Mouse (Mus musculus) activated CD4-positive, CD25-positive, alpha-beta regulatory T cell, adult 4 months (primary cell): ENCODE data around the gene Sp2. TPM values are rescaled to one million over a fixed set of nuclear protein-coding genes. Genes with fewer than 3 reads are reported as not detected.

Source experiments
- ATAC-seq: one replicate; pipeline ENCODE4 v1.8.0; 2017
- polyA plus RNA-seq, 2 experiments: library from polyadenylated mRNA; unstranded; fragments of 100-300 nt; shearing (Covaris generic); gene quantifications; one replicate each; pipeline ENCODE4 v1.2.1; 2017

Gene Sp2
- polyA plus RNA-seq, 2 experiments from 2014 or later = 22.5 to 26.6 TPM

DNA sequence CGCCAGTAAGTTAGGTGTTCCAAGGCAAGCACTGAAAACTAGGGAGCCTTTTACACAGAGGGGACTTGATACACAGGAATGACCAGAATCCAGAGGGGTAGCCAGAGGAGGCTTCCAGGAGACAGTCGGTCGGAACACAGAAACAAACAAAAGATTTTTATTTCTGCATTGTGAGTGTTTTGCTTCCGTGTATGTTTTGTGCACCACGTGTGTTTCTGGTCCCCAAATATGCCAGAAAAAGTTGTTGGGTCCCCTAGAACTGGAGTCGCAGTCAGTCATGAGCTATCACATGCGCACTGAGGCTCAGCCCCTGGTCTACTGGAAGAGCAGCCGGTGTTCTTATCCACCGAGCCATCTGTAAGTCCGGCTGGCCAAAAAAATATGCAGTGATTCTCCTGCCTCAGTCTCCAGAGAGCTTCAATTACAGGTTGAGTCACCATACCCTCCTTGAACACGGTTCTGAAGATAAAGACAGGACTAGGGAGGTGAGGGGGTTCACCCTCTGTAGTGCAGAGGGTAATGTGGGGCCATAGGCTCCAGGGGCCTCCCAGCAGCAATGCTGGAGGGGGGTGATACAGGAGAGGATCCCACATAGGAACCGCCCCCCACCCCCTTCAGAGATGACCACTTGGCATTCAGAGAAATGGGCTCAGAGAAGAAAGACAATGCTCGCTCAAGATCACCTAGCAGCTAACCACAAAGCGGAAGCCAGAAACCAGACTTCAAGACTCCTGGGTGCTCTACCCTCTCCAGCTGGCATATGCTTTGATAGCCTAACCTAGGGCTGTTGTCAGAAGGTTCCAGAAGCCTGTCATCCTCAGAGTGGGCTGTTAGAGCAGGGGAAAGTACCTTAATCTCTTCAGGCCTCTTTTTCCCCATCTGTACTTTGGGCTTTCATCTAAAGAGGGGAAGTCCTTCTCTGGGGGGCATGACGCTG, 13.3 kb upstream of the Sp2 start:
- peak; percentile 95 for ATAC-seq

DNA sequence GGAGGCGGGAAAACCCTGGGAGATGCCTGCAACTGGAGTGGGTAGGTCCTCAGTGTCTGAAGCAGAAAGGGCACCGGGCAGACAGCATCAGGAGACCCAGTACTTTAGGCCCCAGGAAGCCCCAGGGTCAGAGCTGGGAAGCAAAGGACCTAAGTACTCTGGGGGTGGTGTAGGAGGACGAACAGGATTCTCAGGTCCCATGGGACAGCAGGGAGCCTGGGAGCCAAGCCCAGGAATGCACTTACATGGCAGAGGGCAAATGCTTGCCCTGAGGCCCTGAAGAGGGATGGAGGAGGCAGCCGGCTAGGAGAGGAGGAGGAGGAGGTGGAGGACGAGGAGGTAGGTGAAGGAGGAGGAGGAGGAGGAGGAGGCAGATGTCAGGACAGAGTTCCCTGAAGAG, 12.3 kb upstream of the Sp2 start:
- ATAC-seq = no peak

DNA sequence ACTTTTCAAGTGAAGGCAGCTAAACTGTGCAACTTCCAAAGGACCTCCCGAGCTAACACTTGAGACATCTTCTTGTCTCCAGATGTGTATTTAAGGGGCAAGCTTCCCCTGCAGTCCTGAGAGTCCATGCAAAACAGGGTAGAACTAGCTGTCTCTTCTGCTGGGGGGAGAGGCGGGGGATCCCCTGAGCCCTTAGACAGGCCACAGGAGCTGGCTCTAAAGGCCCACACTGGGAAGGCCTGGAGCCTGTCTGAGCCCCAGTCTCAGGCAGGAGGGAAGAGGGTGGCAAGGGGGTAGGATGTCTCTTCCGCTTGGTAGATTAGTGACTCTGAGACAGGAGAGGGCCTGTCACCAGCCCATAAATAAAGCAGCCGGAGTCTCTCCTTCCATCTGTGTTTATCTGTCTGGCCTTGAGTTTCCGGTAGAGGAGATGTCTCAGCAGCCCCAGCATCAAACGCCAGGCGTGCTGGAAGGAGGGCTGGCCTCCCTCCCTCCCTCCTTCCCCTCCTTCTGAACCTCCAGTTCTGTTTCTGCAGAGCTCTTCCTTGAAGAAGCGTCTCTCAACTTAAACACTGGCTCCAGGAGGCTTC, 10.1 kb upstream of the Sp2 start:
- ATAC-seq = no peak

DNA sequence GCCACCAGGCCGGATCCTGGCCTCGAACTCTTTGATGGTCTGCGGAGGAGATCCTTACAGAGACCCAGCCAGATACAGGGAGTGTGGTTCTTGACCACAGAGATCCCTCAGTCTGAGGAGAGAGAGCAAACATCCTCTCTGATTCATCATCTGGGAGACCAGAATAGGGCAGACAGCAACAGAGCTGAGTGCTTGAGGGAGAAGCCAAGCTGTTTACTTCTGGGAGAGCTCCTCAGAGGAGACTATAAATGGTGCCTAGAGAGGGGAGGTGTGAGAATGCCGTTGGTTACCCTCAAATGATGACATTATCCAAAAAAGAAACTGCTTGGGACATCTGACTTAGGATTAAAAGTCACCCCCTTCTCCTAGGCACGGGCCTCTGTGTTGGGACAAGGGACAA, 8.7 kb upstream of the Sp2 start:
- no peak for ATAC-seq

DNA sequence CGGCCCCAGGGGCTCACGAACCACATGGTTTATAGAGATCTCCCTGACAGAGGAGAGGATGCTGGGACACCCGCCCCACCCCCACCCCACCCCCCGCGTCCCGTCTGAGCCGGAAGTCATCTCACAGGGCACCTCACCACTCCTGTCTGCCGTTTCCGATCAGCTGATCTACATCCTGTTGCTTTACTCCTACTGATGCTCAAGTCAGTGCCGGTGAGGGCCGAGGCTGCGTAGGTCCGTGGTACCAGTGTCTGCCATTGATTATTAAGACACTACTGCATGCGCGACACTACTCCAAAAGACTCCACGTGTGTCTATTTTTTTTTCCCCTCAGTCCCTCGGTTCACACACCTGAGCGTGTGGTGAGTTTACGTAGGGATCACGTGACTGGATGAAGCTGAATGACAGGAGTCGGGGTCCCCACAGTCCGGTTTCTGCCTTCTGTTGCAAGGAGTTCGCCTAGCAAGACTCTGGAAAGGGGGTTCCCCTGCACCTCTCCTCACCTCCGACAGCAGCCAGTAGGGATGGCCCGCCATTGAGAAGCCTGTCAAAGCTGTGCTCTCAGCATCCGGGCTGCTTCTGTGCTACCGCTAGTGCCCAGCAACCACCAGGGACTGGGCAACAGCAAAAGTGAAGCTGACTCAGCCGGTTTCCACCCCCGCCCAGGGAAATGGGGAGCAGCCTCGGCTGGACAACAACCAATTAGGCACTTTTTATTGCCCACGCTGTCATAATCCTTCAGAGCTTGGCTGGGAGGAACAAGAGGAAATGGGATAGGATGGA, 5.3 kb upstream of the Sp2 start:
- ATAC-seq = peak; percentile 89

DNA sequence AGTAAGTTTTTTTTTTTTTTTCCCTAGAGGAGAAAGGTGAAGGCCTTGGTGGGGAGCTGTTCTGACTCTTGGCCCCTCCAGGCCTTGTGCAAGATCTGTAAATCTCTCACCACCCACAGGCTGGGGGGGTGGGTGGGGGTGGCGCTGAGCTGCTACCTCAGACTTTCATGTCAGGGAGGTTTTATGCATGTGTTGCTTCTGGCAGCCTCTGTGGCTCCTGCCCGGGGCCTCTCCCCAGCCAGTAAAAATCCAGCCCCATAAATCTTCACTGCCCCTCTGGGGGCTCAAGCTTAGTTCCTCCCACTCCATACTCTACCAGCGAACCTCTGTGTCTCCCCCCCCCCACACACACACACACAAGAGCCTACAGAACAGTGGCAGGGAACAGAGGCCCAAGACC, 3.7 kb upstream of the Sp2 start:
- ATAC-seq = no peak

DNA sequence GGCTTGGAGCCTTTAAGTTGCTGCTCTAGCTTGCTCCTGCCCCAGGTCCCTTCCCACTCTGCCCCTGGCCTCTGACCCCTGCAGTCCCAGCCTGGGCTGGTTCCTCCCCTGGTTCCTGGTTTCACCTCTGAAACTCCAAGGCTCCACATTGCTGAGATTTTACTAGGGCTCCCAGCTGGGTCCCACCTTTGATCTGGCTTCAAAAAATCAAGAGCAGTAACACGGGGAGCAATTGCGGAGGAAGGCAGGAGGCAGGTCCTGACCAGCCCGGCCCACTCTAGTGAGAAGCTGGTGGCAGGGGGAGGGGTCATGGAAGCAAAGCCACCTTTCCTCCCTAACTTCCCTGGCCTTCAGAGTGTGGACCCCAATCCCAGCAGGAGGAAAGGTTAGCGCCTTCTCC, 2.1 kb upstream of the Sp2 start:
- no peak for ATAC-seq

DNA sequence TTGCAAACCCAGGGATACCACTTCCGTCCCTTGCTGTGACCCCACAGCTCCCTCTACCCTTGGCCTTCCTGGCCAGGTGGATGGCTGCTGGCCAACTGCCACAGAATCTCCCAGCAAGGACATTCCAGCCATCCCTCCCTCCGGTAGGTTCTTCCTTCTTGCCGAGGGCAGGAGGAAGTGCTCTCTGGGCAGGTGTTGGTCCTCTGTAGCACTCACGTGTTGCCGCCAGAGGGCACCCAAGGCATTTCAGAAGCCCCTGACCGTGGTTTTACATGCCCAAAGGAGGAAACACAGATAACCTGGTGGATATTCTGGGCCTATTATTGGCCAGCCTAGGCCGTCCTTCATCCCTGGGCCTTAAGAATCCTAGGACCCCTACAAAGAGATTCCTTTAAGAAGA, 404 bp downstream of the Sp2 start:
- no peak for ATAC-seq

DNA sequence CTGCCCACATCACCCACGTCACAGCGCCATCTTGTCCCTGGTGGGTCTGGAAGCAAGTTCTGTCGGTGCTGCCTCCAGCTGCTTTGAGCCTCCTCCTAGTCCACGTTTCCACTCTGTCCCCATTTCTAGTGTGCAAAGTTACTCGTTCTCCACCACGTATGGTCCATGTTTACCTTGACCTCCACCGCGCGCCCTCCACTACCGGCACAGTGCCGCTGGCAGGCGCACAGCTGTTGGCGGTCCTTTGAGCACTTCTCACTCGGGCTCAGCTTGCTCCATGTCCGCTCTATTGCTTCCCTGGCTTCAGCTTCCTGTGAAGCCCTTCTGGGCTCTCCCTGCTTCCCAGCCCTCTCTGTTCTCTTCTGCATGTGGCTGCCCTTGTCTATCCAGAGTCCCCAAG, 1.3 kb downstream of the Sp2 start:
- ATAC-seq = no peak

DNA sequence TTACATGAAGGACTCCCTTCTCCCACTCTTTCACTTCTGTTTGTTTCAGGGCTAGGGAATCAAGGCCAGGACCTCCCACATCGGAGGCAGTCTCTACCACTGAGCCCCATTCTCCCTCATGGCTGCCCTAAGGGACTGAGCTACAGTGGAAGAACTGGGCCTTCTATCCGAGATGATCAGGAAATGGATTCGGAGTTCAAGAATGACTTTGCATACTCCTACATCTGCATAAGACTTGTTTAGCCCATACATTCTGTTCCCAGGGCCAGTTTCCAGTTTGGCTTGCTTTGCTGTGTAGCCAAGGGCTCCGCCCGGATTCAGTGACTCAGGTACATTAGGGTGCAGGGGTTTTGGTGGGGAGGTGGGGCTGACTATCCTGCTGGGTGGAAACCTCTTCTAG, 2.7 kb downstream of the Sp2 start:
- ATAC-seq = no peak

DNA sequence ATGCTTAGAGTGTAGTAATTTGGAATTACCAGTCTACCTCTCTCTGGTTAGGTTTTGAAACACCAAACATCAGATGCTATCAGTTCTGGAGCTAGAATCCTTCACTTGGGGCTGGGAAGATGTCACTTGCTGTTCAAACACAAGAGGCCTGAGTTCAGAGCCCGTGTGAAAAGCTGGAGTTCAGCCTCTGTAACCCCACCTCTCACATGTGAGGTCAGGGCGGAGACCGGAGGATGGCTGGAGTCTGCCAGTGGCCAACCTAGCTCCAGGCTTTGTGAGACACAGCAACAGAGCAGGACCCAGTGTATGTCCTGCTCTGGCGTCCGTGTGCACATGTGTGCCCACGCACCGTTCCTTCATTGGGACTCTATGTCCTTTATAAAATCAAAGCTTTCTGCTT, 3.4 kb downstream of the Sp2 start:
- ATAC-seq = no peak

DNA sequence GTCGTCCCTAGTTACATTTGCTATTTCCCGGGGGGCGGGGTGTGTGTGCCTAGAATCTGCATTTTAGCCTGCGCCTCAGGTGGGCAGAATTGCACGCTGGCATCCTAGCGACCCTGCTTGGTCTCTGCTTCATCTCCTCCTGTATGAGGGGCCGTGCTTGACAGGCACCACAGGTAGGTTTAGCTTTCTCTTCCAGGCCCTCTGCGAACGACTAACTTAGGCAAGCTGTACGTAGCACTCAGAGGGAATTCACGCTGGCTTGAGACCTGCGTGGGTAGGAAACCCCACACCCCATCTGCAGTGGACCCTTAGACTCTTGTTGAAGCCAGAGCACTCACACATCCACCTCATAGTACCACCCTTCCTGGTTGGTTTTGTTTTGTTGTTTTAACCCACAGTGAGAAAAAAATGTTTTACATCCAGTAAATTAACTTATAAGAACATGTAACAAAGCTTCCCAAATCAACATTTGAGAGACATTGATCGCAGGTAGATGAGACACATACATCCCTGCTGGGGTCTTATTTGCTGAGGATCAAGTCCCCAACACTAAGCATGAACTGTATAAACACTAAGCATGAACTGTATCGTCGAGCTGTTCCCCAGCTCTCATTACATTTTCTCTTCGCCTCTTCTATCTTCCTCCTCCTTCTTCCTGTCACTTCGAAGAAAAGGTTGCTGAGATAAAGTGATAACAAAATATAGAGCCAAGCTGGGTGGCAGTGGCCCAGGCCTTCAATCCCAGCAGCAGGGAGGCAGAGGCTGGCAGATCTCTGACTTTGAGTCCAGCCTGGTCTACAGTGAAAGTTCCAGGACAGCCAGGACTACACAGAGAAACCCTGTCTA, 4.1 kb downstream of the Sp2 start:
- ATAC-seq = no peak

DNA sequence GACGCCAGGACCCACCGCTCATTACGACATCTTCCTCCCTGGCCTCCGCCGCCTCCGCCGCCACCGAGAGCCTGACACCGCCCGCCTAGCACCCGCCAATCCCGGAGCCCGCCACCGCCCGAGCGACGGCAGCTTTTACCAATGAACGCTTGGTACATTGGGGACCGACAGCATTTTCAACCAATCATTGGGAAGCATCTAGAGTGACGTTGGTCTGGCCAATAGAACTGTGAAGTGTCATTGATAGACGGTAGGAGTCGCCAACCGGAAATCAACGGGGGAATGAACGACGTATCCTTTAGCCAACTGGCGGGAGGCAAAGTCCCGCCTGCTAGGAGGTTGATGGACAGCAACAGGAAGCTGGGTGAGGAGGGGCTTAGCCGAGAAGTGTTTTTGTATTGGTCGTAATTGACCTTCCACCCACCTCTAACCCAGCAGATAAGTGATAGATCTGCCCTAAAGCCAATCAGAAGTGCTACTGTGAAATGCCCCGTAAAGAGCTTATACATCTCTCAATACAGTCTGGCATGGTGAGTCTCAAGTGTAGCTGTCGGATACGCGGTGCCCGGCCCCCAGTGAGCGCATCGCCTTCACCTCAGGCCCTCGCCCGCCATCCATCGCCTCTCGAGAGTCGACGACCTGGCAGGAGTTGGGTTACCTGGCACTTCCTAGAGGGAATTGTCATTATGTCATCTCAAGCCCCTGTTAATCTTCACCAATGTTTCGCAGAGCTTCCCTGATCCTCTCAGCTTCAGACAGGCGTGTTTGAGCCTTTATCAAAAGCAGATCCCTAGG, 5.0 kb downstream of the Sp2 start:
- ATAC-seq = peak; percentile 90

DNA sequence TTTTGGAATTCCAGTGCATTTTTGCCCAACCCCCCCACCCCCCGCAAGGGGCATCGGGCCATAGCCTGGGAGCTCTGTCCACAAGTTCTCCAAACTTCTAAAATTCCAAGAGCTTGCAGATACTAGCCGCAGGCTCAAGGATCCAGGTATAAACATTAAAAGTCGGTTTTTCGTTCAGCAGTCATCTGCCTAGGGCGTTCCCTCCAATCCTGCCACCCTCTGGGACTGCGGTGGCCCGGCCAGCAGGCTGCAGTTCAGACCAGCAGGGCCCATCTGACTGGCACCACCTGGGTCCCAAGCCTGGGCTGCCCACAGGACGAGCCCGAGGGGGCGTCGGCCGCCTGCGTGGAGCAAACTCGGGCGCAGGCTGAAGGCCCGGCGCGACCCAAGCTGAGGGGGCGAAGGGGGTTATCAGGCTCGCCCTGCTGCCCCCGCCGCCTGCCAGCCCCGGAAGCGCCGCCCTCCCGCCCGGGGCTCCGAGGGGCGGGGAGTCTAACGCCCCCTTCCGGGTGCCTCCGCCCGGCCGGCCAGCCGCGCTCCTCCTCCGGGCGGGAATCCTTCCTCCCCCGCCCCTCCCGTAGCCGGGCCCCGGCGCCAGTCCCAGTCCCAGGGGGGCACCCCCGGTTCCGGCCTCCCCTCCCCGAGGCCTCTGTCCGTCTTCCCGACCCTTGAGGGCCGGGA, 5.7 kb downstream of the Sp2 start:
- ATAC-seq = peak; percentile 17

DNA sequence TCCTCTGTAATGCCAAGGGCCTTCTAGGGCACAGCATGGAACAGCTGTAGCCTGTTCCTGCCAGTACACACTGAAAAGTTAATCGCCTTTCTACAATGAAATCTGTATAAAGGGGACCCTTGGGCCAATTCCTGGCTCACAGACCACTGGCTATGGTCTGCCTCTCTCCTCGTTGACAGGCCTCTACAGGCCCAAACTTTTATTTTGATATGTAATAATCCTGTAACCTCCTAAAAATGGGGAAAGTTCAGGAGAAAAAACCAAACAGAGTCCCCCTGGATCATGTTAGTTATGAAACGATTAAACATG, 6.4 kb downstream of the Sp2 start:
- no peak for ATAC-seq

DNA sequence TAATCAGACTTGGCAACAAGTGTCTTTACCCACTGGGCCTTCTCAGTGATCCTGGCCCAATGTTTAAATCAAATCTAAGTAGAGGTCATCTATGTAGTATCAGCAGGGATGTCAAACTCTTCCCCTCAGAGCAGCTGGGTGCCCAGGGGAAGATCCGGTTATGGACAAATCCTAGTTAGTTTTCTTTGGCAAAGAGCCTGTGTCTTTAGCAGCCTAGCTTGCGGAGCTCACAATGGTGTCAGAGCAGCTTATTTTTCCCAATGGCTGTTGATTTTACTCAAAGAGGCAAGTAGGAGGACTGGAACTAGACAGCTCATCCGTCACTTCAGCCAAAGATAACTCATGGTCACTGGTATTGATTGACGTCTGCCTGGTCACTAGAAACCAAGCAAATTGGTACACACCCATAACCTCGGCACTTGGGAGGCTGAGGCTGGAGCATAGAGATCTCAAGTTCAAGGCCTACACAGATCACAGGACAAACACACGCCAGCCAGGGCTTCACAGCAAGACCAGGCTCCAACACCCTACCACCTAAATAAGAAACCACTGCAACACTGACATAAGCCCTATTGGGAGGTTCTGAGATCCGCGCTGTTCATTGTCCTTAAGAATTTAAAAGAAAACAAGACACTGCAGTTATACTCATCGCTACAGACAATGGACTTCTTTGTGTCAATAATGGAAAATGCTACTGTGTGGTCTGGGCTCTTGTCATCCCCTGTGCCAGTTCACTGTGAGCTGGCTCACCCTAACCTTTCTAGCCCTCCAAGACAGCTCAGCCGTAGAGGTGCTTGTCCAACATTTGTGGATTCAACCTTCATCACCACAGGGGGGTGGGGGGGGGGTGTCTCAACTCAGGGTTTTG, 7.0 kb downstream of the Sp2 start:
- no peak for ATAC-seq

DNA sequence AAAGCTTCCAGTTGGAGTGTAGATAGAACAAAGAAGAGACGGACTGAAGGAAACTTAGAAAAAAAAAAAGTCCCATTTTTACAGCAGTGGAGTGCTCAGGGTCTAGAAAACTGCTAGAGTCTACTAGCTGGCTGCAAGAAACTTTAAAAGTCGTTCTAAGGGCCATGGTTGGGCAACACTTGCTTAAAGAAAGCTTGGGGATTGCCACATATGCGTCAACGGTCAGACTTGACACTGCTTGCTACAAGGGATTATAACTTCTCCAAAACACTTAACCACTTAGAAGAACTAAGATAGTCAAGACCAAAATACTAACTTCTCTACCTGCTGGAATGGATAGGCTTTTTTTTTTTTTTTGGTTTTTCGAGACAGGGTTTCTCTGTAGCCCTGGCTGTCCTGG, 7.9 kb downstream of the Sp2 start:
- no peak for ATAC-seq

DNA sequence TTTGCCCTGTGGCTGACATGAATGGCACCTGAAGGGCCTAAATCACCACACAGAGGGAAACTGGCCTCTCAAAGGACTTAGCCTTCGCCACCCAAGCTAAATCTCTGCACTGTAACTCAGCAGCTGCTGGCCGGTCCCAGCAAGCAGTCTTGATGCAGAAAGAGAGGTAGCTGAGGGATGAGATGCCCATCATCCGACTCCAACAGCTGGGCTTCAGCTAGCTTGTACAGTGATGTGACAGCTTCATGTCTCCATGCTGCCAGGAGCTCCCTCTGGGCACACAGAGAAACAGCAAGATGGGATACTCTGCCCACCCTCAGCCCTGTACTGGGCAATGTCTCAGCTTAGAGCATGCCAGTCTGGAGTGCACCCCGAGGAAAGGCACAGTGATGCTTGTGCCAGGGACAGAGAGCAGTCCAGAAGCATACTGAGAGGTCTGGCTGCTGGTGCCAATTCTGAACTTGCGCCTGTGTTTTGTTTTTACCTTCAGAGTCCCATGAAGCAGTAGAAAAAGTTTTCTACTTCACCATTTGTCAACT, 9.3 kb downstream of the Sp2 start:
- no peak for ATAC-seq

DNA sequence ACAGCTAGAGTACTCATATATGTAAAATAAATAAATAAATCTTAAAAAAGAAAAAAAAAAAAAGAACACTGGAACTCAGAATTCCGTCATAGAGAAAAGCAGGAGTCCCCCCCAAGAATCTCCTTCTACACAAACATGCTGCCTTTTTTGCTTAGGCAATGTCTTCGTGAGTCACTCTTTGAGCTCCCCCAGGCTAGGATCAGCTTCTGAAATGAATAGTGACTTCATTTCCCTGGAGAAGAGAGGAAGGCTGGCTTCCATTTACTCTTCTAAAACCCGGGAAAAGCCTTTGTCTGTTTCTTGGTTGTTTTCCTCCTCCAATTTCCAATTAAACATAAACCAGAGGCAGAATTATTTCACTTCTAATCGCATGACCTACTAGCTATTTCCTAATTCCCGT, 9.9 kb downstream of the Sp2 start:
- no peak for ATAC-seq

DNA sequence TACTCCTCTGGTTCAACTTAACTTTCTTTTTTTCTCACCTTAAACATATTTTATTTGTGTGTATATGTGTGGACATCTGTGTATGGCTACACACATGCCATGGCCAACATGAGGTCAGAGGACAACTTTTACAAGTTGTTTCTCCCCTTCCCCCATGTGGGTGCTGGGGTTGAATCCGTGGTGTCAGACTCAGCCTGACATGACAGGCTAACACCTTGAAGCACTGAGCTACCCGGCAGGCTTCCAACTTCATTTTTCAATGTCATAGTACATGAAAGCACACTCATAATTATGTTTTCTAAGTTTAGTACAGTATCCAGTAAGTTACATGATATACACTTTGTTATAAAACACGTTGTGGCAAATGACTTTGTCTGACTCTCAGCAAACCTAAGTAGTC, 12.4 kb downstream of the Sp2 start:
- no peak for ATAC-seq
